Mouse (Mus musculus) brain, adult 2 months (tissue): ENCODE results near the gene Lime1.

Experiments
- DNase-seq: peaks from one replicate; pipeline ENCODE4 v3.0.0; 2011; ENCODE audit warnings: low read depth, low spot score

Lime1 gene

GRCm38 (mm10) chr2:181391022-181391421, 11.1 kb downstream of the Lime1 start:
- DNase-seq = no peak

- DNase-seq = no peak
Measured at GRCm38 (mm10) chr2:181391541-181391940, 11.7 kb downstream of the Lime1 start.

GRCm38 (mm10) chr2:181392600-181393213, 12.8 kb downstream of the Lime1 start:
- peak; percentile 95 for DNase-seq

GRCm38 (mm10) chr2:181394086-181394485, 14.2 kb downstream of the Lime1 start:
- no peak for DNase-seq

- no peak for DNase-seq
Measured at GRCm38 (mm10) chr2:181397207-181397761, 17.4 kb downstream of the Lime1 start.

- no peak for DNase-seq
Measured at GRCm38 (mm10) chr2:181401497-181401896, 21.6 kb downstream of the Lime1 start.

GRCm38 (mm10) chr2:181403722-181404121, 23.8 kb downstream of the Lime1 start:
- DNase-seq = no peak

- no peak for DNase-seq
Measured at GRCm38 (mm10) chr2:181409643-181410042, 29.8 kb downstream of the Lime1 start.

- peak; percentile 87 for DNase-seq
Measured at GRCm38 (mm10) chr2:181410760-181411473, 31.0 kb downstream of the Lime1 start.

GRCm38 (mm10) chr2:181413141-181413540, 33.3 kb downstream of the Lime1 start:
- peak; percentile 20 for DNase-seq

- peak; percentile 76 for DNase-seq
Measured at GRCm38 (mm10) chr2:181415945-181416344, 36.1 kb downstream of the Lime1 start.

GRCm38 (mm10) chr2:181419359-181419758, 39.5 kb downstream of the Lime1 start:
- DNase-seq = no peak

GRCm38 (mm10) chr2:181420426-181420825, 40.5 kb downstream of the Lime1 start:
- peak; percentile 92 for DNase-seq

GRCm38 (mm10) chr2:181420903-181421638, 41.2 kb downstream of the Lime1 start:
- no peak for DNase-seq

- DNase-seq = no peak
Measured at GRCm38 (mm10) chr2:181423834-181424233, 44.0 kb downstream of the Lime1 start.
